Mouse (Mus musculus) adrenal gland, postnatal 4 days (tissue): ENCODE data around the gene Slc15a5. TPM values are rescaled to one million over a fixed set of nuclear protein-coding genes. Genes with fewer than 3 reads are reported as not detected.
"Not testable (repeated sequence)": the region's sequence is repeated elsewhere in the genome, so short reads cannot be mapped to it uniquely, and the experiment has no call there.

Source experiments
- DNase-seq, 2 experiments: peaks; one replicate each; pipeline ENCODE4 v3.0.0; 2021 to 2022; ENCODE audit warnings: low spot score in 2 of 2, mixed read lengths in 2 of 2
- long read RNA-seq, 2 experiments: library from polyadenylated mRNA; stranded (forward); transcript quantifications; one replicate each; pipeline ENCODE4 v2.0.0; 2021
- total RNA-seq, 2 experiments: library from RNA; stranded (reverse); gene quantifications; 2 replicates each; pipeline ENCODE4 v1.2.3; 2021

Slc15a5 gene
- total RNA-seq, result under 1 TPM in 1 of 2 experiments, not detected in 1; 0.54 TPM
- long read RNA-seq, experiment 1, result 0 reads
- long read RNA-seq, experiment 2, result 0 reads

GRCm38 (mm10) chr6:138079816-138080215 is at the start of gene Slc15a5:
Gene Slc15a5, minus strand, starts transcription at chr6:138079916.
- no peak for DNase-seq

- DNase-seq, result no peak
These were observed 48.9 kb upstream of the Slc15a5 start for GRCm38 (mm10) chr6:138128392-138129335.

GRCm38 (mm10) chr6:138117496-138117895 is 37.8 kb upstream of the Slc15a5 start:
- no peak for DNase-seq

- no peak for DNase-seq
These were observed 24.8 kb upstream of the Slc15a5 start for GRCm38 (mm10) chr6:138104559-138104958.

GRCm38 (mm10) chr6:138102940-138103339 is 23.2 kb upstream of the Slc15a5 start:
- no peak for DNase-seq

- DNase-seq, result no peak
These were observed 22.1 kb upstream of the Slc15a5 start for GRCm38 (mm10) chr6:138101843-138102242.

GRCm38 (mm10) chr6:138099646-138100045 is 19.9 kb upstream of the Slc15a5 start:
- no peak for DNase-seq

- no peak for DNase-seq
These were observed 15.3 kb upstream of the Slc15a5 start for GRCm38 (mm10) chr6:138095060-138095459.

- DNase-seq, result no peak
These were observed 12.7 kb upstream of the Slc15a5 start for GRCm38 (mm10) chr6:138092432-138092831.

- DNase-seq, result no peak
These were observed 9.4 kb upstream of the Slc15a5 start for GRCm38 (mm10) chr6:138089084-138089483.

GRCm38 (mm10) chr6:138086421-138086820 is 6.7 kb upstream of the Slc15a5 start:
- DNase-seq, result not testable (repeated sequence)

- no peak for DNase-seq
These were observed 1.2 kb upstream of the Slc15a5 start for GRCm38 (mm10) chr6:138080778-138081549.

GRCm38 (mm10) chr6:138077681-138078439 is 1.9 kb downstream of the Slc15a5 start:
- DNase-seq, result no peak

GRCm38 (mm10) chr6:138075723-138076122 is 4.0 kb downstream of the Slc15a5 start:
- no peak for DNase-seq

- DNase-seq, result no peak
These were observed 6.2 kb downstream of the Slc15a5 start for GRCm38 (mm10) chr6:138073540-138073939.

- DNase-seq, result no peak
These were observed 6.8 kb downstream of the Slc15a5 start for GRCm38 (mm10) chr6:138072963-138073339.

GRCm38 (mm10) chr6:138072110-138072962 is 7.4 kb downstream of the Slc15a5 start:
- DNase-seq, result no peak

GRCm38 (mm10) chr6:138071505-138072107 is 8.1 kb downstream of the Slc15a5 start:
- no peak for DNase-seq

- no peak for DNase-seq
These were observed 8.8 kb downstream of the Slc15a5 start for GRCm38 (mm10) chr6:138070720-138071504.
